Mouse (Mus musculus) retina, embryonic 14.5 days (tissue): ENCODE measurements around the gene Rtn4rl1.
A peak's percentile ranks its signal among the peaks of the same experiment; 100 is the strongest.

Source experiments
- DNase-seq: peaks from one replicate; pipeline ENCODE4 v3.0.0-alpha.2; 2015; ENCODE audit warnings: low spot score

The Rtn4rl1 gene

DNA sequence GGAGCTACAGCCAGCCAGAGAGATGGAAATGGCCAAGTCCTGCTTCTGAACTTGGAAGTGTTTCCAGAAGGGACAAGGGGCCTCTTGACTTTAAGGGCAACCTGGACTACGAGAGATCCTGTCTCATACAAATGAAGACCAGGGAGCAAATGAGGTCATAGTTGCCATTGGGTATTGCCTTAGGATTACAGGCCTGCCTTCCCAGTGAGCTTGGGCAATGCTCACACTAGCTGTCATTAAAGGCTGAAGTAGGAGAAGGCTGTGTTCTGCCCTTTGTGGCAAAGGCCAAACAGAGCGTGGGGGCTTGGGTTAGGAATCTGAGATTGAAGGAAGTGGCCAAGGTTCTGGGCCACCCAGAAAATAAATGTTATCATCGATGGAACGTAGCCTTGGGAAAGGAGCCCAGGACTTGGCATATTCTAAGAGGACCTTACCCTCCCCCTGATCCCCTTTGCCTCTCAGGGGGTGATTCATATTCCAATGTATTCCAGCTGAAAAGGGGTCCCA, 57.5 kb downstream of the Rtn4rl1 start:
- DNase-seq = no peak

DNA sequence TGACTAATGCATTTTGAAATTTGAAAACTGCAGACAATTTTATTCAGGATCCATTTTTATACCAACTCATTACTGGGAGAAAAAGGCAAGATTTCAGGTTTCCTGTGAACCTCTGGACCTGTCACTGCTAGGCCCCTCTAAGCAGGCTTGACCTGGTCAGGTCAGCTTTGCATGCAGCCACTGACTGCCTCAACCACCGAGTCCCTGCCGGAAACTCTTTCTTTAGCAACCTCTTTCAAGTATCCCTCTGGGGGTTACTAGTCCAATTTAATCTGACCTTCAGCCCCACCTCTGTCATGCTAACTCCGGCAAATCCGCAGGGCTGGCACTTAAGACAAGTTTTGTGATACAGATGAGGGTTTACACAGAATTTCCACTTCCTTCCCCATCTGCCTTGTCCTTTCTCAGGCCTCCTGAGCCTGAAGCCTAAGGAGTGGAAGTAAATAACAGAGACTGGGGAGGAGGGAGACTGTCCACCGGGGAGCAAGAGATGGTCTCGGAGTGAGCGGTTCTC, 58.0 kb downstream of the Rtn4rl1 start:
- DNase-seq = no peak

DNA sequence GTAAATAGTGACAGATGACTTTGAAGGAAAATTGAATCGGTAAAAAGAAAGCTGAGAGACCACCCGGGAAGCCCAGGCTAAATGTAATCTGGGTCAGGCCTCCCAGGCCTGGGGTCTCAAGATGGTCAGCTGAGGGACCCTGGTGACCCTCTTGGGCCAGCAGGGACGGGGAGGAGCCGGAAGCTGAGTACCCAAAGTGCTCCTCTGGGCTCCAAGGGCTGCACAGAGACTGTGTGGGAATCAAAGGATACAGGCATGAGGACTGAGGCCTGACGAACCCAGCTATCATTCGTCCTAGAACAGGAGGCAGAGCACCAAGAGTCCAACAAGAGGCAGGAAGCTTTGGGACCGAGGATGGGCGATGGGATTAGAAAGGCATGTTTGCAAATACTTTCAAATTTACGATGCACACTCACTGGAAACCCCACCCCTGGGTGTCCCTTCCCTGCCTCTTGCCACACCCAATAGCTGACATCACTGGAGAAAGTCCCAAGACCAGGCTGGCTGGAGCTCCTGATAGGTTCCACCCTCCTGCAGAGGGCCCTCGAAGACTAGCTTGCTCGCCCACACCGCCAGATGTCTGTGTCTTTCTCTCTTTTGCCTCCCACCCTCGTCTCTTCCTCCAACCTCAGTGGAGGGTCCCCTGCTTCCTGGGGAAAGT, 60.8 kb downstream of the Rtn4rl1 start:
- DNase-seq = no peak

DNA sequence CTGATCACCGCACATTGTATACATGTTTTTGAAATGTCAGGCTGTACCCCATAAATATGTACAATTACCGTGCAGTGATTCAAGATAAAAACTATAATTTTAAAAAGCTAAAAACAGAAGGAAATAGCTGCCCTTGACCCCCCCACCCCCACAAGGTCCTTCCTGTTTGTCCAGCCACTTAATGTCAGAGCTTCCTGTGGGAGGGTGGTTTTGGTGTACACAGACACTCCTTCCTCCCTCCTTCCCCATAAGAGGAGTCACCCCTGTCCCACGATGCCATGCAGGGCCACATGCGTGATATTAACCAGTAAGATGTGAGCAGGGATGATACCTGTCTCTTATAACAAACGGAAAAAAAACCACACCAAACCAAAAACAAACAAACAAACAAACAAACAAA, 61.7 kb downstream of the Rtn4rl1 start:
- DNase-seq = no peak

DNA sequence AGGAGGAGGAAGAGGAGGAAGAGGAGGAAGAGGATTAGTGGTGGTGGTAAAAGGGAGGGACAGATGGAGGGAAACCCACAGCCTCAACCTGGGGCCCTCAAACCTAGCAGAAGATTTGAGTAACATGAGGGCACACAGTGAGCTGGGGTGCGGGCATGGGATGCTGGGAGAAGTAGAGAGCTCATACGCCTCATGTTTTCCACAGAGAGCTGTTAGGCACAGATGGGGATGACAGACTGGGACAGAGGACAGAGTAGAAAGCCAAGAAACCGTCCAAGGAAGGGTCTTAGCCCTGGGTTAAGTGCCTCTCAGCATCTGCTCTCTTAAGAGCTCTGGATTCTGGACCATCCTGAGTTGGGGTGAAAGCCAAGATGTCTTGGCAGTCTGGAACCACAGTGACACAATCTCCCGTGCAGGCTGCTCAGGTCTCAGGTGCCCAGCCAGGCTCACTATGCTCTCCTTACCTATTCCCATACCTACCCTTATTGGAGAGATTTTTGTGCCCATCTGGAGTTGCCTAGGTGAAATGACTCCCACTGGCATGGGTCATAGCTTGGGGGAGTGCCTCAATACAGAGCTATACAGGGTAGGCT, 63.6 kb downstream of the Rtn4rl1 start:
- DNase-seq = no peak

DNA sequence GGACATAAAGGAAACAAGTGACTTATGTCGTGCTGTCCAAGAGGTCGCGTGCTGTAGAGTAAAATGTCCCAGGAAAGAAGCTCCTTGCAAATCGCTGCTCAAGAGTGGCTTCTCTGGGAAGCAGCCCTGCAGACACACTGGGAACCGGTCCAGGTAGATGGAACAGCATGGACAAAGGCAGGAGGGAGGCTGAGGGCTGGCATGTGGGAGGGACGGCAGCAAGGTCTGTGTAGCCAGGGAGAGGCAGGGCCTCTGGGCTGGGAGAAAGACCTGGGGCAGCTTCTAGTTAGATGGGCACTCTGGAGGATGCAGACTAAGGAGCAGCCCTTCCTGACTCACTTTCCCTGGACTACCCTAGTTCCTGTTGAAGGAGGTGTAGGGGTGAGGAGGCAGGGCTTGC, 65.8 kb downstream of the Rtn4rl1 start:
- no peak for DNase-seq

DNA sequence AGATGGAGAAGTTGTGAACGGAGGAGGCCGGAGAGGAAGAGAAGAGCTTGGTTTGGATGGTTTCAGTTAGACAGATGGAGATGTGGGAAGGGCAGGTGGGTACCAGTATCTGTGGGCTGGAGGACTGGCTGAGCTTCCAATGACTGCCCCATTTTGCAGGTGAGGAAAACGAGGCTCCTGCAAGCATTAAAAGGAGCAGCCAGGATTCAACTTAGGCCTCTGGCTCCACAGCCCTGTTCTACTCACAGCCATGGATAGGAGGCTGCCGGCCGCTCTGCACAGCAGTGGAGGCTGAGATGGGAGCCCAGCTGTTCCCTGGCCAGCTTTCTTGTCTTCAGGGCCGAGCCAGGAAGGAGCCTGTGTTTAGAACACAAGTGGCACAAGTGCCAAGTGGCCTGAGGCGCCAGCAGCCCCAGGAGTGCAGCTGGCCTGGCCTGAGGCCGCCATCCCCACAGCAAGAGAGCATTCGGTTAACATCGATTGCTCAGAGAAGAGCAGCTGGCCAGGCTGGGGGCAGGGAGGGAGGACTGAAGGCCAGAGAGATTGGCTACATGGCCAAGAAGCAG, 66.5 kb downstream of the Rtn4rl1 start:
- peak; percentile 65 for DNase-seq

DNA sequence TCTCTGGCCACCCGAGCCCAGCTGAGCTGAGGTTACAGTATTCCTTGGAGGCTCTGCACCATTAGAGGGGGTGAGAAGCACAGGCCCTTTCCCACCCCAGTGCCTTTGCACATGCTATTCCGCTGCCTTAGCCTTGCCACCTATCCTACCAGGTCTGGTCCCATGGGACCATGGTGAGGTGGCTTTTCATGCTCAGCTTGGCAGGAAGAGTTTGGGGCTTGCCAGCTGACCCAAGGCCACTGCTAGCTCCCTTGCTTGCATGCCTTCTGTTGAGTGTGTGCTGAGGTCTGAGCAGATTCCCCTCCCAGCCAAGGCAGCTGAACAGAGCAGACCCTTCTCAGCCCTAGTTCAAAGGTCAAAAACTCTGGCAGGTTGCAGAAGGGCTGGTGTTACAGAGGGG, 67.4 kb downstream of the Rtn4rl1 start:
- no peak for DNase-seq

DNA sequence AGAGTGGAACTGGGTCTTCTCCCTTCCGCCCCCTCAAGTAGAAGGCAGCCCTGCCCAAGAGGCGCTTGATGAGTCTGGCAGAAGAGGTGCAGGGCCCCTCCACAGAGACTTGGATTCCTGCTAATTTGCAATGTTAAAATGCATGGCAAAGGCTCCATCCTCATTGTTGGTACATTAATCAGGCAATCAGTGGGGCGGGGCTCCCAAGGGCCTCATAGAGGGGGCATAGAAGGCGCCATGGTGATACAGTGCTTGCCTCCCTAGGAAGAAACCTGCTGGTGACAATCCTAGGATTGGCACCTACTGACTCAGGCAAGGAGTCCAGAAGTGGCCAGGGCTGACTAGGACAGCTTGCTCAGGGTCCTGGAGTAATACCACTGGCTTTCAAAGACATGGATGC, 68.1 kb downstream of the Rtn4rl1 start:
- DNase-seq = no peak

DNA sequence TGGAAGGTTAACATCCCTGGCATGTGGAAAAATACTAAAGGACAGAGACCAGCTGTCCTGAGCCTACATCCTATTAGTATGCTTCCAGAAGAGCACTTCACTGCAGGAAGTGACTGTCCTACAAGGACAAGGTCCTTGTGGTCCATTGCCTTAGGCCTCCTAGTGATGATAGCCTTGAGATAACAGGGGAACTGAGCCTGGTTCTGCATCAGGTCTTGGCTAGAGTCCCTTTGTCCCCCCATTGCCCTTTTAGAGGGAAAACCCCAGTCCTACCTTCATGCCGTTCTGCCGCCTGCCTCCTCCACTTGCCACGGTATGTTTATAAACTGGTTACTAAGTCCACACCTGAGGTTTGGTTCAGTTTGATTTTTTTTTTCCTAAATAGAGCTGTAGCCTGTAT, 68.6 kb downstream of the Rtn4rl1 start:
- no peak for DNase-seq

DNA sequence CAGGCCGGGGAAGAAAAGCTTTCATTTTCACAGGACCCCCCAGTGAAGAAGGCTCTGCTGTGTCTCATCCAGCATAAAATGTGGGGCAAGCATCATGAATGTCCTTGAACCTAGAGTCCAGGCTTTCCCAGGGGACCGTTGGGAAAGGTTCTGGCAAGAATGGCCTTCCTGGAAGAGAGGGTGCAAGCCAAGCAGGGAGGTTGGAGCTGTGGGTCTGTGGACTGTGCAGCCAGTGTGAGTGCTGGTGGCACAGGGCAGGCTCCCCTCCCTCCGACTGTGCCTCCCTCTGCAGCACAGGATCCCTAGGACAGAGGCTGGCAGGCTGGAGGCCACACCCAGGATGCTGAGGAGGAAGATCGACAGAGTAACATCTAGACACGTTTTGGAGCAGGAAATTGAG, 69.2 kb downstream of the Rtn4rl1 start:
- no peak for DNase-seq

DNA sequence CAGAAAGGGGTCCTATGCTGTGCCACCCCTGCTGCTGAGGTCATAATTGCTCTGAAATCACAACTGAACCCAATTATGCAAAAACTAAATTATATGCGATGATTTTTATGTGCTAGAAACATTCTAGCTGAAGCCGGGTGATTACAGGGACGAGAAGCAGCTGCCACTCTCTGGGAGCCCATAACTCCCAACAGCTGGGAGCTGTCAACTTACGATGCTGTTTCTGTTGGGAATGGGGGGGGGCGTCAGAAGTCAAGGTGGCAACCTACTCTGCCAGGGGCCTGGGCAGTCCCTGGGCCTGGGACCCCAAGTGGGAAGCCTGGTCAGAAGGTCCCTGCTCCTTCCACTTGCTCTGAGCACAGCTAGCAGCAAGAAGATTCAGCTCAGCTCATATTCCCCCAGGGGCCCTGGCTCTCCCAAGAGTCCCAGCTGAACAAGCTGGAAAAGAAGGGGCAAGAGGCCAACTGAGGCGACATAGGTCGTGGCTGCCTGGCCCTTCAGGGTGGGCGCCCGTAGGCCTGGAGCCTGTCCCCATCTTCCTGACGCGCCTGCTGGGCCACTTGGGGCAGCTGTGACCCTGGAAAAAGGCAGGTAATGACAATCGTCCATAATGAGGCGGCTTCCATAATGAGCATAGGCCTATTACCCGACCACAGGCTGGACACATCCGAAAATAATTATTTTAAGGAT, 69.8 kb downstream of the Rtn4rl1 start:
- DNase-seq = peak; percentile 83

DNA sequence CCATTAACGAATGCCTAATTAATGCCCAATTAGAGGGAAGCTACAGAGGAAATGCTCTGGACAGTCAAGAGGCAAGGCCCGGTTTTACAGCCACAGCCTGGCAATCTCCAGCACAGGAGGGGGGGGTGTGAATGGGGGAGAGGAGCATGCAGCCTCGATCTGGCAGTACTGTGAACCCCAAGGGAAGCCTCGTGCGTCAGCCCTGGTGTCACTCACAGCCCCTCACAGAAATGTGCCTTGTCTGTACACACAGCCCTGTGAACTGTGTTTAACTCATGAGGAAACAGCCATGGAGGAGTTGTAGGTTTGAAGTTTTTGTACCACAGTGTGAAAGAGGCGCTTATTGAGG, 70.4 kb downstream of the Rtn4rl1 start:
- no peak for DNase-seq

DNA sequence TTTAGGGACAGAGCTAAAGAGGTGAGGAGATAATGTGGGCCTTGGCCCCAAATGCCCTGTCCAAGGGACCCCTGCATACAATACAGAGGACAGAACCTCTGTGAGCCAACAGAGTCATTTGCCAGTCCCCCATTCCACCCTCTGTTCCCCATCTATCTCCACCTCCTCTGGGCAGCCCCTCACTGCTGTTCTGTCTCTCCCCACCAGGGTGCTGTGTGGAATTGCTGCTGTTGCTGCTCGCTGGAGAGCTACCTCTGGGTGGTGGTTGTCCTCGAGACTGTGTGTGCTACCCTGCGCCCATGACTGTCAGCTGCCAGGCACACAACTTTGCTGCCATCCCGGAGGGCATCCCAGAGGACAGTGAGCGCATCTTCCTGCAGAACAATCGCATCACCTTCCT, 71.0 kb downstream of the Rtn4rl1 start:
- peak; percentile 48 for DNase-seq

DNA sequence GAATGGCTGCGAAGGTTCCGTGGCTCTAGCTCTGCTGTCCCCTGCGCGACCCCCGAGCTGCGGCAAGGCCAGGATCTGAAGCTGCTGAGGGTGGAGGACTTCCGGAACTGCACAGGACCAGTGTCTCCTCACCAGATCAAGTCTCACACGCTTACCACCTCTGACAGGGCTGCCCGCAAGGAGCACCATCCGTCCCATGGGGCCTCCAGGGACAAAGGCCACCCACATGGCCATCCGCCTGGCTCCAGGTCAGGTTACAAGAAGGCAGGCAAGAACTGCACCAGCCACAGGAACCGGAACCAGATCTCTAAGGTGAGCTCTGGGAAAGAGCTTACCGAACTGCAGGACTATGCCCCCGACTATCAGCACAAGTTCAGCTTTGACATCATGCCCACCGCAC, 72.0 kb downstream of the Rtn4rl1 start:
- DNase-seq = peak; percentile 58

DNA sequence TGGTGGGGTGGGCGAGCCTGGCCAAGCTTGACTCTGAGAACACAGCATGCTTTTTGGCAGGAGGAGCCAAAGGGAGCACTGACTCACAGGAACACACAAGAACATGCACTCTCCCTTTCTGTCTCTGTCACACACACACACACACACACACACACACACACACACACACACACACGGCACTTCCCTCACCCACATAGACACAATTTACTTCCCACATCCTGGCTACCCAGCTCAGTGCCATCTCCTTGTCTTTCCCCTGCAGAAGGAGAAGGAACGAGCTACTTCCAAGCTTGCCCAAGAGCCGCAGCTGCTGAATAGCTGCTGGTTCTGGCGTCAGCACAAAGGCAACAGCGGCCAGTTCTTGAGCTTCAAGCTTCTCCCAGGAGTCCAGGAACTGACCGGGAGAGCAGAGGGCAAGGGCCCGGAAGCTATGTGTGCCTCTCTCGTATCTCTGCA, 74.3 kb downstream of the Rtn4rl1 start:
- no peak for DNase-seq

DNA sequence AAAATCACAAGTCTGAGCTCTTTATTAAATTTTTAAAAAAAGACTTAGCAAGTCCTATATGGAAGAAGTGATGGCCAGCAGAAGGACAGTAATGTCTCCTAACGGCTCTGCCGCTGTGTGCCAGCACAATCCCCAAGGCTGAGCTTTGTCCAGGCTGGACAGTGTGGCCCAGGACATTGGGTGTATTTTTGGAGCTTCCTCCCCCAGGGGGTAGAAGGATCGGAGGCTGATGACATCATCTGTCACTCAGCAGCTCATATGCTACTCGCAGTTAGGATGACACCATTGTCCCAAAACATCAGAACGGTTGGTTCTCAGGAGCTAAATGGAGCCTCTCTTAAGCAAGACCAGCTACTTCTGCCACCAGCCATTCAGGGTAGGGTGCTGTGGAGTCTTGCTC, 74.9 kb downstream of the Rtn4rl1 start:
- DNase-seq = no peak

DNA sequence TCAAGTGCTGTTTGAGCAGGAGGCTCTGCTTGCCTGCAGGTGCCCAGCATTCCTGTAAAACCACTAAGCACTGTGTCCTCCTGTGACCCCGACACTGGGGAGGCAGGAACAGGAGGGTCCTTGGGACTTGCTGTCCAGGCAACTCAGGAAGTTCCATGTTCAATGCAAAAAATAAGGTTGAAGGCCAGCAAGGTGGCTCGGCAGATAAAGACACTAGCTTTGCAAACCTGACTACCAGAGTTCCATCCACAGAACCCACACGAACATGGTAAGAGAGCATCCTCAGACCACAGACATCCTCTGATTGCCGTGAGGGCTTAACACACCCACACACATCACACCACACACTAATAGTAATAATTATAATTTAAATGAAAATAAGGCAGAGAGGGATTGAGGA, 75.6 kb downstream of the Rtn4rl1 start:
- DNase-seq = no peak

DNA sequence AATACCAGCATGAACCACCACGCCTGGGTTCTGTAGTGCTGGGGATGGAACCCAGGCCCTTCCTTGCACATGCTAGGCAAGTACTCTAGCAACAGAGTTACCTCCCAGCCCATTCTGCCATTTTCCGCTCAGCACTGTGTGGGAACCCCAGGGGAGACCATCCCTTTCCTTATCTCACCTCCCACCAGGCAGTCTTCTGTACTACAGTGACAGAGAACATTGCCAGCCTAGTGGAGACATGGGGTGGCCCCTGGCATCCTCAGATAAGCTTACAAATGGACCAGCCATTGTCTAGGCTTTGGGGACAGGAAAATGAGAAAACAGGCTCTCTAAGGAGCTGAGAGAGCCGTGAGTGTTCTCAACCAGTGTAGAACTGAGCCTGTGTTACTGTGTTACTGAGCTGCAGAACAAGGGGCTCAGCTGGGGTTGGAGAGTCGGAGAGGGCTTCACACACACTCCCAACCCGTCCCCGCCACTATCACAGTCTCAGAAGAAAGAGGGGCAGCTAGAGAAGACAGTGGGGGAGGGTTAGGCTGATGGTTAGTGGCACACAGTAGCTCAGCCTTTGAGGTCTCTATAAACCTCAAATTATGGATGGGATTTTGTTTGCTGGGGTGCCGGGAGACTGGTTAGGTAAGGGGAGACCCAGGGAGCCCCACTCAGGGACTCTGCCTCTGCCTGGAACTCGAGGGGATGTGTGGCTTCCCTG, 76.8 kb downstream of the Rtn4rl1 start:
- no peak for DNase-seq

DNA sequence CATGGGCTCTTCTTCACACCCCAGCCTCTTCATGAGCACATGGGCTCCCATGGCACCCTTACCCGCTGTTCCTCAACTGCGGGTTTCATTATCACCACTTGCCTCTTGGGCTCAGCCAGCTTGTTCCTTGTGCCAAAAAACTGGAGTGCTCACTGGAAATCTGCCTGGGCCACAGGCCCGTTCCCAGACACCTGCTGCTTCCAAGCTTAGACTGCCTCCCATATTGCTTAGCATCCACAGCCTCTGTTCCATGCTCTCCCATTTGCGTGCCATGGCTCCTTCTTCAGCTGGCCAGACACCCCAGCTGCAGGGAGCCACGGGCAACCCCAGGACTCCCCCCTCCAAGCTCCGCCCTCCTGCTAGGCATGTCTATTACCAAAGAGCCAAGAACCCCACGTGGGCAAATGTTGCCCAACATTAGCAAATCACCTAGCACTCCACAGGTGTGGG, 77.4 kb downstream of the Rtn4rl1 start:
- no peak for DNase-seq

DNA sequence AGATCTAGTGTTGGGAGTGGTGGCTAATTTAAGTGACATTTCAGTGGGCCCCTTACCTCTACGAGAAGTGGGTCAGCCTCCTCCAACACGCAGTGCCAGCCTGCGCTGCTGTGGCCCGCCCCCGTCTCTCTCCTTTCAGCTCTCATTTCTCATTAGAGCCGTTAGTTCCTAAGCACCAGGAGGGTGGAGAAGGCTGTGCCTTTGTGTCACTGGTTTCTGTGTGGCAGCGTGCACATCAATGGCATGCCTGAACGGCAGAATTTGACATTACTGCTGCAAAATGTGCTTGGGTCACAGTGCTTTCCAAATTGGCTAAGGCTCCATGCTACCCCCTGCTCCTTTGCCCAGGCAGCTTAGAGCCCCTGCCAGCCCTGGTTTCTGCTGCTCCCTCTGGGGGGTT, 79.9 kb downstream of the Rtn4rl1 start:
- peak; percentile 76 for DNase-seq

DNA sequence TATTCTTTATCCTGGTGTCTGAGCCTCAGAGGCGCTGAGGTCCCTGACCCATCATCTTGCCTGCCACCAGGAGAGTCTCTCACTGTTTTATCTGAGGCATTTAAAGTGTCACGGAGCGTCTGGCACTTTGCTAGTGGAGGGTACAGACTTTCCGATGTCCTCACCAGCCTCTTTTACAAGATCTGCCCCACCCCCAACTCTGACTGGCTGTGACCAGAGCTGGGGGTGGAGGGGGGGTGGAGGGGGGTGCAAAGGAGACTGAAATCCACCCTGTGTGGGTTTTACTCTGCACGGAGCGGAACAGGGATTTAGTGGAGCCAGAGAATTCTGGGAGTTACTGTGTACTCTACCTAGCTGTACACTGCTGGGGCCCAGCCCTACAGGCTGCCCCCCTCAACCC, 81.5 kb downstream of the Rtn4rl1 start:
- no peak for DNase-seq
